Mouse (Mus musculus): ENCODE measurements around the gene Lsm14b. TPM values are rescaled to one million over a fixed set of nuclear protein-coding genes. Genes with fewer than 3 reads are reported as not detected.

Gene Lsm14b
- 10 to 100 TPM; 44.0 to 47.6 TPM for total RNA-seq (2021)
- long read RNA-seq, experiment 1, partial matches to known transcripts: 0 of 3 reads
- long read RNA-seq, experiment 1, other reads (novel, unspliced or antisense): 3 of 3 reads
- long read RNA-seq, experiment 2, partial matches to known transcripts: 0 of 4 reads
- long read RNA-seq, experiment 2, other reads (novel, unspliced or antisense): 4 of 4 reads

- peak; percentile 98 for DNase-seq (ENCODE audit: low spot score)
Observed at GRCm38 (mm10) chr2:180024401-180025098, at the start of gene Lsm14b. Gene Lsm14b, plus strand, starts transcription at chr2:180024987.

- no peak for DNase-seq (ENCODE audit: low spot score)
Observed at GRCm38 (mm10) chr2:179975851-179976250, 48.9 kb upstream of the Lsm14b start.

- DNase-seq (ENCODE audit: low spot score): no peak
Observed at GRCm38 (mm10) chr2:179976295-179976627, 48.5 kb upstream of the Lsm14b start.

GRCm38 (mm10) chr2:179976628-179977343, 48.0 kb upstream of the Lsm14b start, which contains the start of gene Taf4:
Gene Taf4, minus strand, starts transcription at chr2:179976646.
- DNase-seq (ENCODE audit: low spot score): peak; percentile 87

GRCm38 (mm10) chr2:179977344-179978025, 47.3 kb upstream of the Lsm14b start:
- no peak for DNase-seq (ENCODE audit: low spot score)

GRCm38 (mm10) chr2:179978250-179978649, 46.5 kb upstream of the Lsm14b start:
- DNase-seq (ENCODE audit: low spot score): no peak

GRCm38 (mm10) chr2:179979836-179980235, 45.0 kb upstream of the Lsm14b start:
- DNase-seq (ENCODE audit: low spot score): peak; percentile 85

- no peak for DNase-seq (ENCODE audit: low spot score)
Observed at GRCm38 (mm10) chr2:179980616-179981015, 44.2 kb upstream of the Lsm14b start.

GRCm38 (mm10) chr2:179982715-179983114, 42.1 kb upstream of the Lsm14b start:
- no peak for DNase-seq (ENCODE audit: low spot score)

- no peak for DNase-seq (ENCODE audit: low spot score)
Observed at GRCm38 (mm10) chr2:179984830-179985229, 40.0 kb upstream of the Lsm14b start.

- DNase-seq (ENCODE audit: low spot score): no peak
Observed at GRCm38 (mm10) chr2:179985695-179986094, 39.1 kb upstream of the Lsm14b start.

GRCm38 (mm10) chr2:179986437-179987022, 38.3 kb upstream of the Lsm14b start:
- no peak for DNase-seq (ENCODE audit: low spot score)

- no peak for DNase-seq (ENCODE audit: low spot score)
Observed at GRCm38 (mm10) chr2:179989098-179989497, 35.7 kb upstream of the Lsm14b start.

GRCm38 (mm10) chr2:179993071-179993470, 31.7 kb upstream of the Lsm14b start:
- no peak for DNase-seq (ENCODE audit: low spot score)

GRCm38 (mm10) chr2:179998431-179998830, 26.4 kb upstream of the Lsm14b start:
- no peak for DNase-seq (ENCODE audit: low spot score)

- no peak for DNase-seq (ENCODE audit: low spot score)
Observed at GRCm38 (mm10) chr2:180001635-180002034, 23.2 kb upstream of the Lsm14b start.

GRCm38 (mm10) chr2:180005656-180006351, 19.0 kb upstream of the Lsm14b start:
- DNase-seq (ENCODE audit: low spot score): no peak

- DNase-seq (ENCODE audit: low spot score): no peak
Observed at GRCm38 (mm10) chr2:180006352-180007017, 18.3 kb upstream of the Lsm14b start.

GRCm38 (mm10) chr2:180010686-180011085, 14.1 kb upstream of the Lsm14b start:
- DNase-seq (ENCODE audit: low spot score): no peak

- no peak for DNase-seq (ENCODE audit: low spot score)
Observed at GRCm38 (mm10) chr2:180011370-180011769, 13.4 kb upstream of the Lsm14b start.

Measured in gastrocnemius, adult 18-20 months (tissue).